17 mouse cellular contexts compared by ENCODE assay signal in the genomic region with DNA sequence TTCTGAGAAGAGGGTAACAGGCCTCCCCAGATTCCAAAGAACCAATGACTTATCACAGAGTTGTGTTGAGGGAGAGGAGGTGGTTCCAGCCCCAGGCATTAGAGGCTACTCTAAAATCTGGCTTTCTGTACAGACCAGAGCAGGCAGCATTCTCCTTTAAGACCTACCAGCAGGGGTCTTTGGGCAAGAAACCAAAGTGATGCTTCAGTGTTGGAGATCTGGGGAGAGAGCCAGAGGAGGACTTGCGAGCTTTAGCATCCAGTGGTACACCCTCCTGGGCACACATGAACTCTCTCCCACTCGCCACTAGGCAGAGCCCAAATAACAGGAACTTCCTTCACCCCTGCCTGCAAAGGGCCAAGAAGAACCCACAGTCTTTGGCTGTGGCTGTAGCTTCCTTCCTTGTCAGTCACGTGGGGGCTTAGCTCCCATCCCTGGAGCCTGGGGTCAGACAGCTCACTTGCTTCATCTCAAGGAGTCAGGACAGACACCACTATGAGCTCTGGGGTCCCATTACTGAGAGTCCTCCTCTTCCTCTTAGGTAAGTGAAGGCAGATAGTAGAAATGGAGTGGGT. TPM values are rescaled to one million over a fixed set of nuclear protein-coding genes. Genes with fewer than 3 reads are reported as not detected.
A peak's percentile ranks its signal among the peaks of the same experiment; 100 is the strongest.
DNase-seq lines count a peak whose midpoint lies in the region; ATAC-seq lines count a peak whose summit lies in the region.
"Had no signal": no experiment of that assay in that cellular context is flagged by ENCODE, and none has a peak within 500 bp of the region (broad histone marks: within the 10 kb centered on the region; RNA-seq: fewer than 3 reads in every experiment).

A gene (plus strand): TSS at position 408 of the 575 bp plus-strand sequence.

- no peak within 1 kb of the TSS for H3K4me3 ChIP-seq in midbrain, embryonic 11.5 days (ENCODE audit: low read depth, low read length)
- H3K4me3 ChIP-seq: hindbrain, embryonic 10.5 days; kidney, embryonic 15.5 days; lung, embryonic 15.5 days; myocyte had no signal

- H3K4me1 ChIP-seq in midbrain, embryonic 11.5 days (ENCODE audit: control insufficient read depth, insufficient read depth, low read length), result no peaks in the 10 kb centered on the region
- H3K4me1 ChIP-seq: hindbrain, embryonic 10.5 days; lung, embryonic 15.5 days had no signal

- no peak within 1 kb of the TSS for H3K9ac ChIP-seq in midbrain, embryonic 11.5 days (ENCODE audit: low read length)
- H3K9ac ChIP-seq: kidney, embryonic 15.5 days; lung, embryonic 15.5 days had no signal

- no peak within 1 kb of the TSS for H3K4me2 ChIP-seq in midbrain, embryonic 11.5 days
- H3K4me2 ChIP-seq: kidney, embryonic 15.5 days; lung, embryonic 15.5 days had no signal

- WGBS in midbrain, embryonic 11.5 days, result 78% methylated on average over 3 of the region's 3 CpGs

- peak; percentile 90 for ATAC-seq in common myeloid progenitor, adult 5-6 weeks (replicated peaks; ENCODE audit: low read depth, poor library complexity, severe bottlenecking)
- ATAC-seq in monocyte, adult 5-6 weeks (replicated peaks; ENCODE audit: insufficient number of reproducible peaks, low FRiP score, low TSS enrichment, poor library complexity, severe bottlenecking), result peak; percentile 77
- no peak for ATAC-seq in midbrain, embryonic 11.5 days (ENCODE audit: low FRiP score)
- ATAC-seq: forebrain, embryonic 16.5 days; Patski had no signal

- intact Hi-C loops in left cerebral cortex, postnatal 4 days (cut with DNase I), result no loop called here
- intact Hi-C loops in left cerebral cortex, postnatal 36 days (cut with DNase I), result no loop called here

- DNase-seq in adrenal gland, adult 2 months, result peak; percentile 19
- no peak for DNase-seq in adrenal gland, postnatal 25 days
- peak; percentile 30 for DNase-seq in left cerebral cortex, postnatal 4 days
- DNase-seq in left cerebral cortex, postnatal 36 days (ENCODE audit: low spot score in 2 of 2), result no peak
- DNase-seq in midbrain, embryonic 11.5 days (ENCODE audit: low spot score, missing footprints), result no peak
- DNase-seq in embryo, embryonic 11 days, result no peak
- DNase-seq: adrenal gland, adult 8-10 months; cerebellum, adult 8-10 months had no signal

- no peaks in the 10 kb centered on the region for H3K27me3 ChIP-seq in midbrain, embryonic 11.5 days (ENCODE audit: control insufficient read depth, insufficient read depth, low read length)
- H3K27me3 ChIP-seq: kidney, embryonic 15.5 days; lung, embryonic 15.5 days had no signal

- H3K36me3 ChIP-seq in midbrain, embryonic 11.5 days (ENCODE audit: control insufficient read depth, insufficient read depth, low read length), result no peaks in the 10 kb centered on the region
- H3K36me3 ChIP-seq: hindbrain, embryonic 10.5 days; kidney, embryonic 15.5 days; lung, embryonic 15.5 days had no signal

- no peaks in the 10 kb centered on the region for H3K9me3 ChIP-seq in midbrain, embryonic 11.5 days (ENCODE audit: control insufficient read depth, low read length)
- H3K9me3 ChIP-seq: hindbrain, embryonic 10.5 days; kidney, embryonic 15.5 days; lung, embryonic 15.5 days had no signal

- no peak within 1 kb of the TSS for H3K27ac ChIP-seq in midbrain, embryonic 11.5 days (ENCODE audit: low read depth, low read length)
- H3K27ac ChIP-seq: hindbrain, embryonic 10.5 days; kidney, embryonic 15.5 days; lung, embryonic 15.5 days had no signal

RNA-seq across cellular contexts. Expression of the gene that starts here (rescaled TPM):
- total RNA-seq in adrenal gland, adult 2 months (2021), result 1 to 10 TPM; 4.4 to 4.5 TPM
- 0.73 and 1.2 TPM in 2 replicates for polyA plus RNA-seq in adrenal gland, adult 2 months (2012; rRNA removed)
- total RNA-seq in adrenal gland, postnatal 25 days (2021), result 2.7 and 4.4 TPM in 2 replicates
- total RNA-seq in left cerebral cortex, postnatal 4 days (2021), result not detected
- total RNA-seq in left cerebral cortex, postnatal 36 days (2021), result under 1 TPM; 0.61 to 0.76 TPM
- 2.3 and 5.5 TPM in 2 replicates for total RNA-seq in common myeloid progenitor, adult 5-6 weeks (2017)
- total RNA-seq in monocyte, adult 5-6 weeks (2017), result 1.5 to 3.5 TPM in 2 of 3 replicates, not detected in the other
- polyA plus RNA-seq in midbrain, embryonic 11.5 days (2014; fragmentation: Nextera tagmentation; extraction: Ambion mirVana), result 0.57 and 0.72 TPM in 2 replicates
- polyA plus RNA-seq: Patski; testis, adult 2 months had no signal

Comparison
In these comparisons a context has a peak if more than half of its experiments do, and no peak if none do; other contexts are left out.
1. Peak in DNase-seq in left cerebral cortex, postnatal 4 days; RNA of the gene not detected or under 1 TPM.